Mouse (Mus musculus): ENCODE results near the gene Ptprn2. TPM values are rescaled to one million over a fixed set of nuclear protein-coding genes. Genes with fewer than 3 reads are reported as not detected.

The Ptprn2 gene
- polyA plus RNA-seq, 1 experiment from 2014 or later, result 15.8 TPM

GRCm38 (mm10) chr12:117085661-117086335 is 600.3 kb downstream of the Ptprn2 start:
- H3K9me3 ChIP-seq (ENCODE audit: control insufficient read depth, low read length), result no peaks in the 10 kb centered on the region
- H3K4me3 ChIP-seq (replicated peaks; ENCODE audit: low read depth, low read length), result no peak overlapping the region
- no peak overlapping the region for H3K9ac ChIP-seq (replicated peaks; ENCODE audit: low read length)
- ATAC-seq (ENCODE audit: low FRiP score, low TSS enrichment), result no peak
- H3K4me1 ChIP-seq (ENCODE audit: control insufficient read depth, insufficient read depth, low read length), result peaks cover 30% of the 10 kb centered on the region
- H3K27me3 ChIP-seq (ENCODE audit: control insufficient read depth, insufficient read depth, low read length), result no peaks in the 10 kb centered on the region
- H3K4me2 ChIP-seq (ENCODE audit: low read length), result no peak overlapping the region
- DNase-seq, result peak; percentile 45
- no peaks in the 10 kb centered on the region for H3K36me3 ChIP-seq (ENCODE audit: control insufficient read depth, insufficient read depth, low read length)
- 55% methylated on average over 1 of the region's 1 CpGs for WGBS
- no peak overlapping the region for H3K27ac ChIP-seq (replicated peaks; ENCODE audit: low read depth, low read length)

DNA sequence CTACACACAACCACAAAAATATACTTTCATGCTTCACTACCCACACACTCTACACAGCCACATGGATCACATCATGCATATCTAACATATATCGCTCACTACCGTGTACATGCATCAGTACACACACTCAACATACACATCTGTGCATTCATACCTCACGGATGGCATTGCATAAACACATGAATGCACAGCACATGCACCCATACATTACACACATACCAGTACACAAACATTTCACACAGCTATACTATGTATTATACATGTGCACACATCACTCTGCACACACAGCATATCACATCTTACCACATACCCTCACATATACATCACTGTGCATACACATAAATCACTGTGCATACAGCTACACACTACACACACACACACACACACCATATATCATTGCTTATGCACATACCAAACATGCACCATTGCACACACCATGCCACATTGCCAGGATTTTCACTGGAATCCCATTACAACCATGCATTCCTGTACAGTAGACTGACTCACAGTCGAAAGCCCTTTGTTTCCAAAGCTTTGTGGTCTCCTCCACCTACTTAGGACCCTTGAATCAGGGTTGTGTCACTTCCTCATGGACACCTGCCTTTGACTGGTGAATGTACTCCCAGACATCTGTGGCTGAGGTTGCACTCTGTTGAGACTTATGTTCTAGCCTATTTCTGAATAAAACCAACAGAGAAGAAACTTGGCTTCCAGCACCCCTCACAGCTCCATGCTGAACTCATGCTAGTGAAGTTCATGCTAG is 607.0 kb downstream of the Ptprn2 start:
- H3K27ac ChIP-seq (replicated peaks; ENCODE audit: low read depth, low read length), result no peak overlapping the region
- no peaks in the 10 kb centered on the region for H3K4me1 ChIP-seq (ENCODE audit: control insufficient read depth, insufficient read depth, low read length)
- no peak for ATAC-seq (ENCODE audit: low FRiP score, low TSS enrichment)
- no peaks in the 10 kb centered on the region for H3K27me3 ChIP-seq (ENCODE audit: control insufficient read depth, insufficient read depth, low read length)
- WGBS, result 91% methylated on average over 4 of the region's 4 CpGs
- no peak overlapping the region for H3K9ac ChIP-seq (replicated peaks; ENCODE audit: low read length)
- H3K36me3 ChIP-seq (ENCODE audit: control insufficient read depth, insufficient read depth, low read length), result no peaks in the 10 kb centered on the region
- H3K4me2 ChIP-seq (ENCODE audit: low read length), result no peak overlapping the region
- H3K9me3 ChIP-seq (ENCODE audit: control insufficient read depth, low read length), result no peaks in the 10 kb centered on the region
- H3K4me3 ChIP-seq (replicated peaks; ENCODE audit: low read depth, low read length), result no peak overlapping the region
- DNase-seq, result no peak

GRCm38 (mm10) chr12:117095941-117096340 is 610.4 kb downstream of the Ptprn2 start:
- Histone ChIP-seq H3K4me2 (ENCODE audit: low read length) (no peak overlapping the region), H3K27ac (replicated peaks; ENCODE audit: low read depth, low read length) (no peak overlapping the region), H3K36me3 (ENCODE audit: control insufficient read depth, insufficient read depth, low read length) (no peaks in the 10 kb centered on the region), H3K9ac (replicated peaks; ENCODE audit: low read length) (no peak overlapping the region), H3K4me3 (replicated peaks; ENCODE audit: low read depth, low read length) (no peak overlapping the region), H3K9me3 (ENCODE audit: control insufficient read depth, low read length) (no peaks in the 10 kb centered on the region), H3K4me1 (ENCODE audit: control insufficient read depth, insufficient read depth, low read length) (peaks cover 5% of the 10 kb centered on the region; the same call in 1 of the 2 replicates), H3K27me3 (ENCODE audit: control insufficient read depth, insufficient read depth, low read length) (no peaks in the 10 kb centered on the region)
- no peak for ATAC-seq (ENCODE audit: low FRiP score, low TSS enrichment)
- WGBS, result 77% methylated on average over 6 of the region's 6 CpGs
- DNase-seq, result no peak

GRCm38 (mm10) chr12:117098295-117098694 is 612.8 kb downstream of the Ptprn2 start:
- H3K9me3 ChIP-seq (ENCODE audit: control insufficient read depth, low read length), result no peaks in the 10 kb centered on the region
- no peak overlapping the region for H3K9ac ChIP-seq (replicated peaks; ENCODE audit: low read length)
- no peak overlapping the region for H3K27ac ChIP-seq (replicated peaks; ENCODE audit: low read depth, low read length)
- no peak overlapping the region for H3K4me3 ChIP-seq (replicated peaks; ENCODE audit: low read depth, low read length)
- DNase-seq (no peak), ATAC-seq (ENCODE audit: low FRiP score, low TSS enrichment) (no peak)
- no peak overlapping the region for H3K4me2 ChIP-seq (ENCODE audit: low read length)
- H3K4me1 ChIP-seq (ENCODE audit: control insufficient read depth, insufficient read depth, low read length), result peaks cover 5% of the 10 kb centered on the region; the same call in 1 of the 2 replicates
- H3K36me3 ChIP-seq (ENCODE audit: control insufficient read depth, insufficient read depth, low read length), result no peaks in the 10 kb centered on the region
- no peaks in the 10 kb centered on the region for H3K27me3 ChIP-seq (ENCODE audit: control insufficient read depth, insufficient read depth, low read length)

- no peak for DNase-seq
- H3K27me3 ChIP-seq (ENCODE audit: control insufficient read depth, insufficient read depth, low read length), result 0 out of 2 replicates have a peak, but pooled peaks cover 2% of the 10 kb centered on the region
- no peaks in the 10 kb centered on the region for H3K9me3 ChIP-seq (ENCODE audit: control insufficient read depth, low read length)
- no peaks in the 10 kb centered on the region for H3K36me3 ChIP-seq (ENCODE audit: control insufficient read depth, insufficient read depth, low read length)
- H3K27ac ChIP-seq (replicated peaks; ENCODE audit: low read depth, low read length), result peak overlapping the region; percentile 85
- WGBS, result 18% methylated on average over 4 of the region's 4 CpGs
- peak; percentile 12; the same call in 1 of the 2 replicates for ATAC-seq (ENCODE audit: low FRiP score, low TSS enrichment)
- H3K4me3 ChIP-seq (replicated peaks; ENCODE audit: low read depth, low read length), result no peak overlapping the region
- peak overlapping the region; percentile 42 for H3K4me2 ChIP-seq (ENCODE audit: low read length)
- H3K4me1 ChIP-seq (ENCODE audit: control insufficient read depth, insufficient read depth, low read length), result peaks cover 24% of the 10 kb centered on the region
- 0 out of 2 replicates have a peak overlapping the region, but pooled peaks have one; percentile 9 for H3K9ac ChIP-seq (replicated peaks; ENCODE audit: low read length)
Observed at GRCm38 (mm10) chr12:117106696-117107095, 621.2 kb downstream of the Ptprn2 start.

- 1% methylated on average over 16 of the region's 16 CpGs for WGBS
- Histone ChIP-seq H3K27me3 (ENCODE audit: control insufficient read depth, insufficient read depth, low read length) (0 out of 2 replicates have a peak, but pooled peaks cover 3% of the 10 kb centered on the region), H3K9me3 (ENCODE audit: control insufficient read depth, low read length) (no peaks in the 10 kb centered on the region), H3K9ac (replicated peaks; ENCODE audit: low read length) (0 out of 2 replicates have a peak overlapping the region, but pooled peaks have one; percentile 9), H3K4me1 (ENCODE audit: control insufficient read depth, insufficient read depth, low read length) (peaks cover 24% of the 10 kb centered on the region), H3K36me3 (ENCODE audit: control insufficient read depth, insufficient read depth, low read length) (no peaks in the 10 kb centered on the region), H3K27ac (replicated peaks; ENCODE audit: low read depth, low read length) (peak overlapping the region; percentile 85), H3K4me2 (ENCODE audit: low read length) (peak overlapping the region; percentile 42), H3K4me3 (replicated peaks; ENCODE audit: low read depth, low read length) (no peak overlapping the region)
- DNase-seq, result peak; percentile 85
- ATAC-seq (ENCODE audit: low FRiP score, low TSS enrichment), result peak; percentile 94
Observed at GRCm38 (mm10) chr12:117107143-117107616, 621.7 kb downstream of the Ptprn2 start.

DNA sequence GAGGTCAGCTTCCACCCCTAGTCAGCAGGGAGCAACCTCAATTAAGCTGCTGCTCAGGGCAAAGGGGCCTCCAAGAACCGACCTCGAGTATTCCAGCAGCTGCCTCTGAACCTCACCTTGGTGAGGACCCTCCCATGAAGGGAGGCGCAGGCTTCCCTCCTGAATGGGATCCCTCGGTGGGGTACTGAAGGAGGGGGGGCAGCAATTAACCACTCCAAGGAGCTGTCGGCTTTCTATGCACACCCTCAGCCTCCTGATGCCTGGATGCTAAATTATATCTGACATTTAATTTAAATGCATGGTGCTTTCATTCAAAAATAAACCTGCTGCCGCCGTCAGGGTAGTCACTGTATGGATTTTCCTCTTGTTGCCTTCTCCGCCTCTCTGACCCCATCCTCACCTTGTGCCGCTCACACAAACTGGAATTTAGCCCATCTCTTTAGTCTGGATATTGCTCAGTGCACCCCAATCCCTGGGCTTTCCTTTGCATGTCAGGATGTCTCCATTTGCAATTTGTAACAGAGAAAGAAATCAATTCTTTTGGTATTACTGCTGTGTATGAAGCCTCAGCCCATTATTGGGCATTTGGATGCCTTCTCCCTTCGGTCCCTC is 629.8 kb downstream of the Ptprn2 start:
- H3K36me3 ChIP-seq (ENCODE audit: control insufficient read depth, insufficient read depth, low read length), result no peaks in the 10 kb centered on the region
- H3K9me3 ChIP-seq (ENCODE audit: control insufficient read depth, low read length), result no peaks in the 10 kb centered on the region
- peaks cover 10% of the 10 kb centered on the region for H3K4me1 ChIP-seq (ENCODE audit: control insufficient read depth, insufficient read depth, low read length)
- no peak overlapping the region for H3K4me2 ChIP-seq (ENCODE audit: low read length)
- 28% methylated on average over 10 of the region's 10 CpGs for WGBS
- H3K27ac ChIP-seq (replicated peaks; ENCODE audit: low read depth, low read length), result peak overlapping the region; percentile 34
- H3K4me3 ChIP-seq (replicated peaks; ENCODE audit: low read depth, low read length), result no peak overlapping the region
- ATAC-seq (ENCODE audit: low FRiP score, low TSS enrichment), result peak; percentile 67; the same call in 1 of the 2 replicates
- peak; percentile 44 for DNase-seq
- H3K27me3 ChIP-seq (ENCODE audit: control insufficient read depth, insufficient read depth, low read length), result 0 out of 2 replicates have a peak, but pooled peaks cover 3% of the 10 kb centered on the region
- H3K9ac ChIP-seq (replicated peaks; ENCODE audit: low read length), result no peak overlapping the region

DNA sequence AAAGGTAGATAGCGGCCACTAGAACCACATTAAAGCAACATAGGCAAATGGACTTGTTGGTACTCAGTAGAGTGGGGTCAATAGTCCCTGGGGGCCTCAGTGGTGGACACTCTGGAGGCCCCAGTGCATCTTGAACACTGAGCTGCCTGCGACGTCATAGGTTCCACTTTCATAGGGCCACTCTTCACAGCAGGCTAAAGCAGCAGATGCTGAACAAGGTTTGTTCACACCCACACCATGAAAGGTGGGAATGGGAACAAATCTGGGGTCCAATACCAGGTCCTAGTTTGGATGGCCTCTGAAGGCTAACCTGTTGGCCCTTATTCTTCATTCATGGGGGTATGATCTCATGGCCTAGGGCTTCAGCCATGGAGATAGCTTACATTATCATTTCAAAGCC is 641.6 kb downstream of the Ptprn2 start:
- no peak overlapping the region for H3K4me3 ChIP-seq (replicated peaks; ENCODE audit: low read depth, low read length)
- DNase-seq (no peak), ATAC-seq (ENCODE audit: low FRiP score, low TSS enrichment) (no peak)
- no peak overlapping the region for H3K4me2 ChIP-seq (ENCODE audit: low read length)
- WGBS, result 95% methylated on average over 3 of the region's 3 CpGs
- no peaks in the 10 kb centered on the region for H3K36me3 ChIP-seq (ENCODE audit: control insufficient read depth, insufficient read depth, low read length)
- 0 out of 2 replicates have a peak, but pooled peaks cover 5% of the 10 kb centered on the region for H3K4me1 ChIP-seq (ENCODE audit: control insufficient read depth, insufficient read depth, low read length)
- H3K9me3 ChIP-seq (ENCODE audit: control insufficient read depth, low read length), result no peaks in the 10 kb centered on the region
- H3K27ac ChIP-seq (replicated peaks; ENCODE audit: low read depth, low read length), result no peak overlapping the region
- no peak overlapping the region for H3K9ac ChIP-seq (replicated peaks; ENCODE audit: low read length)
- no peaks in the 10 kb centered on the region for H3K27me3 ChIP-seq (ENCODE audit: control insufficient read depth, insufficient read depth, low read length)
